28 mouse cellular contexts compared by ENCODE assay signal in genomic region chr3:65797345-65798137, GRCm38 (mm10).
A peak's percentile ranks its signal among the peaks of the same experiment; 100 is the strongest.
DNase-seq lines count a peak whose midpoint lies in the region; ATAC-seq lines count a peak whose summit lies in the region.
"Had no signal": no experiment of that assay in that cellular context is flagged by ENCODE, and none has a peak within 500 bp of the region (broad histone marks: within the 10 kb centered on the region; RNA-seq: fewer than 3 reads in every experiment).

No protein-coding gene starts in this region.

- H3K9ac ChIP-seq in forebrain, embryonic 13.5 days, result no peak overlapping the region
- H3K9ac ChIP-seq in forebrain, embryonic 11.5 days (ENCODE audit: low read length), result no peak overlapping the region
- H3K9ac ChIP-seq in forebrain, embryonic 16.5 days (replicated peaks; ENCODE audit: low read depth, low read length), result no peak overlapping the region
- H3K9ac ChIP-seq: heart, embryonic 12.5 days; heart, embryonic 15.5 days; hindbrain, embryonic 13.5 days had no signal

- no peaks in the 10 kb centered on the region for H3K36me3 ChIP-seq in forebrain, embryonic 13.5 days (ENCODE audit: poor library complexity, severe bottlenecking)
- no peaks in the 10 kb centered on the region for H3K36me3 ChIP-seq in forebrain, embryonic 11.5 days (ENCODE audit: control insufficient read depth, insufficient read depth, low read length)
- H3K36me3 ChIP-seq in forebrain, embryonic 16.5 days (ENCODE audit: control insufficient read depth, insufficient read depth), result no peaks in the 10 kb centered on the region
- H3K36me3 ChIP-seq: G1E; heart, embryonic 12.5 days; heart, embryonic 15.5 days; hindbrain, embryonic 10.5 days; hindbrain, embryonic 13.5 days had no signal

- H3K9me3 ChIP-seq in forebrain, embryonic 13.5 days (replicated peaks), result no peaks in the 10 kb centered on the region
- H3K9me3 ChIP-seq in forebrain, embryonic 11.5 days (ENCODE audit: control insufficient read depth, low read length), result no peaks in the 10 kb centered on the region
- 0 out of 2 replicates have a peak, but pooled peaks cover 3% of the 10 kb centered on the region for H3K9me3 ChIP-seq in forebrain, embryonic 16.5 days (ENCODE audit: control insufficient read depth, low read length)
- H3K9me3 ChIP-seq: G1E; heart, embryonic 12.5 days; heart, embryonic 15.5 days; hindbrain, embryonic 10.5 days; hindbrain, embryonic 13.5 days had no signal

- H3K4me1 ChIP-seq in forebrain, embryonic 13.5 days, result no peaks in the 10 kb centered on the region
- no peaks in the 10 kb centered on the region for H3K4me1 ChIP-seq in forebrain, embryonic 11.5 days (replicated peaks; ENCODE audit: control insufficient read depth, insufficient read depth, low read length)
- H3K4me1 ChIP-seq in forebrain, embryonic 16.5 days (replicated peaks; ENCODE audit: control insufficient read depth, insufficient read depth, low read length), result no peaks in the 10 kb centered on the region
- H3K4me1 ChIP-seq: heart, embryonic 12.5 days; heart, embryonic 15.5 days; hindbrain, embryonic 13.5 days had no signal

- H3K27me3 ChIP-seq in forebrain, embryonic 13.5 days, result no peaks in the 10 kb centered on the region
- no peaks in the 10 kb centered on the region for H3K27me3 ChIP-seq in forebrain, embryonic 11.5 days (ENCODE audit: control insufficient read depth, insufficient read depth, low read length)
- H3K27me3 ChIP-seq in forebrain, embryonic 16.5 days (replicated peaks; ENCODE audit: control insufficient read depth, insufficient read depth, low read length), result no peaks in the 10 kb centered on the region
- H3K27me3 ChIP-seq: CH12.LX; heart, embryonic 12.5 days; heart, embryonic 15.5 days; hindbrain, embryonic 13.5 days; Patski had no signal

- no peak overlapping the region for H3K4me3 ChIP-seq in forebrain, embryonic 13.5 days
- no peak overlapping the region for H3K4me3 ChIP-seq in forebrain, embryonic 11.5 days (ENCODE audit: low read depth, low read length)
- H3K4me3 ChIP-seq in forebrain, embryonic 16.5 days (replicated peaks; ENCODE audit: low read length), result no peak overlapping the region
- H3K4me3 ChIP-seq: heart, embryonic 12.5 days; heart, embryonic 15.5 days; hindbrain, embryonic 10.5 days; hindbrain, embryonic 13.5 days had no signal

- H3K4me2 ChIP-seq in forebrain, embryonic 13.5 days, result no peak overlapping the region
- H3K4me2 ChIP-seq in forebrain, embryonic 11.5 days (ENCODE audit: low read depth, low read length, severe bottlenecking), result no peak overlapping the region
- H3K4me2 ChIP-seq in forebrain, embryonic 16.5 days (ENCODE audit: low read length), result no peak overlapping the region
- H3K4me2 ChIP-seq: heart, embryonic 12.5 days; heart, embryonic 15.5 days; hindbrain, embryonic 13.5 days had no signal

- peak; percentile 83 for ATAC-seq in forebrain, embryonic 13.5 days
- no peak for ATAC-seq in forebrain, embryonic 11.5 days (replicated peaks; ENCODE audit: low FRiP score)
- peak; percentile 89 for ATAC-seq in forebrain, embryonic 16.5 days
- ATAC-seq in inflammation-experienced regulatory T-cells, adult 6 months, result no peak
- ATAC-seq: hindbrain, embryonic 16.5 days; intestine, embryonic 16.5 days; Patski had no signal

- H3K27ac ChIP-seq in forebrain, embryonic 13.5 days, result no peak overlapping the region
- H3K27ac ChIP-seq in forebrain, embryonic 11.5 days (ENCODE audit: low read depth, low read length), result no peak overlapping the region
- no peak overlapping the region for H3K27ac ChIP-seq in forebrain, embryonic 16.5 days (ENCODE audit: low read length)
- H3K27ac ChIP-seq: heart, embryonic 15.5 days; hindbrain, embryonic 10.5 days; hindbrain, embryonic 13.5 days had no signal

- no peak for DNase-seq in forebrain, embryonic 11.5 days (ENCODE audit: low spot score)
- peak; percentile 10 for DNase-seq in 416B (ENCODE audit: low read depth)
- no peak for DNase-seq in layer of hippocampus, adult 9-10 months (ENCODE audit: low spot score)
- DNase-seq: adrenal gland, postnatal 10 days; adrenal gland, postnatal 36 days; B cell, adult 2 months; cerebellum, adult 11-12 months; cerebellum, adult 8-10 months; cerebellum, postnatal 10 days; cerebellum, postnatal 36 days; gastrocnemius, postnatal 25 days; heart, adult 11 months; heart, postnatal 10 days; heart, postnatal 36 days; kidney, adult 18-20 months; kidney, adult 9 months had no signal

- WGBS in forebrain, embryonic 13.5 days, result 81% methylated on average over 5 of the region's 5 CpGs
- 88% methylated on average over 5 of the region's 5 CpGs for WGBS in forebrain, embryonic 11.5 days
- WGBS in forebrain, embryonic 16.5 days, result 77% methylated on average over 5 of the region's 5 CpGs

Comparison
In these comparisons a context has a peak if more than half of its experiments do, and no peak if none do; other contexts are left out.
1. ATAC-seq: peak in forebrain, embryonic 13.5 days (single experiment) and forebrain, embryonic 16.5 days (single experiment); none in forebrain, embryonic 11.5 days (single experiment) and inflammation-experienced regulatory T-cells, adult 6 months (single experiment).